Mouse (Mus musculus): ENCODE measurements around the gene Prkch. TPM values are rescaled to one million over a fixed set of nuclear protein-coding genes. Genes with fewer than 3 reads are reported as not detected.

The Prkch gene
- total and polyA plus RNA-seq, 2 experiments from 2014 or later, result 10.4 to 16.7 TPM

GRCm38 (mm10) chr12:73609676-73610545 is 25.3 kb downstream of the Prkch start:
- H3K9ac ChIP-seq, result no peak overlapping the region
- no peak for DNase-seq
- H3K27me3 ChIP-seq (ENCODE audit: insufficient read depth, low read length), result no peaks in the 10 kb centered on the region
- no peaks in the 10 kb centered on the region for H3K9me3 ChIP-seq (ENCODE audit: low read length)
- ATAC-seq, result no peak
- no peak overlapping the region for H3K4me3 ChIP-seq (ENCODE audit: low read depth, low read length)
- H3K4me2 ChIP-seq (ENCODE audit: low read depth), result no peak overlapping the region
- no peak for TF ChIP-seq CTCF (IDR thresholded peaks at IDR 0.05; ENCODE audit: low read depth)
- WGBS, result 82% methylated on average over 18 of the region's 18 CpGs
- no peaks in the 10 kb centered on the region for H3K36me3 ChIP-seq (ENCODE audit: insufficient read depth)
- no peak overlapping the region for H3K27ac ChIP-seq (ENCODE audit: low read depth, low read length)
- H3K4me1 ChIP-seq (ENCODE audit: insufficient read depth), result no peaks in the 10 kb centered on the region

- Histone ChIP-seq H3K27ac (ENCODE audit: low read depth, low read length) (no peak overlapping the region), H3K4me2 (ENCODE audit: low read depth) (no peak overlapping the region)
- 76% methylated on average over 8 of the region's 8 CpGs for WGBS
Measured at GRCm38 (mm10) chr12:73610831-73611370, 26.3 kb downstream of the Prkch start.

GRCm38 (mm10) chr12:73611741-73612140 is 27.1 kb downstream of the Prkch start:
- DNase-seq (no peak), ATAC-seq (no peak)
- no peak overlapping the region for H3K9ac ChIP-seq
- TF ChIP-seq CTCF (IDR thresholded peaks at IDR 0.05; ENCODE audit: low read depth), result no peak
- H3K27ac ChIP-seq (ENCODE audit: low read depth, low read length), result no peak overlapping the region
- no peaks in the 10 kb centered on the region for H3K27me3 ChIP-seq (ENCODE audit: insufficient read depth, low read length)
- H3K36me3 ChIP-seq (ENCODE audit: insufficient read depth), result no peaks in the 10 kb centered on the region
- no peak overlapping the region for H3K4me2 ChIP-seq (ENCODE audit: low read depth)
- H3K4me1 ChIP-seq (ENCODE audit: insufficient read depth), result no peaks in the 10 kb centered on the region
- no peaks in the 10 kb centered on the region for H3K9me3 ChIP-seq (ENCODE audit: low read length)
- WGBS, result 80% methylated on average over 3 of the region's 3 CpGs
- H3K4me3 ChIP-seq (ENCODE audit: low read depth, low read length), result no peak overlapping the region

More at GRCm38 (mm10) chr12:73610831-73611370, 26.3 kb downstream of the Prkch start:
- Histone ChIP-seq H3K4me1 (ENCODE audit: insufficient read depth) (no peaks in the 10 kb centered on the region), H3K4me3 (ENCODE audit: low read depth, low read length) (no peak overlapping the region), H3K9me3 (ENCODE audit: low read length) (no peaks in the 10 kb centered on the region), H3K9ac (no peak overlapping the region), H3K36me3 (ENCODE audit: insufficient read depth) (no peaks in the 10 kb centered on the region), H3K27me3 (ENCODE audit: insufficient read depth, low read length) (no peaks in the 10 kb centered on the region)
- no peak for TF ChIP-seq CTCF (IDR thresholded peaks at IDR 0.05; ENCODE audit: low read depth)
- DNase-seq (no peak), ATAC-seq (no peak)

DNA sequence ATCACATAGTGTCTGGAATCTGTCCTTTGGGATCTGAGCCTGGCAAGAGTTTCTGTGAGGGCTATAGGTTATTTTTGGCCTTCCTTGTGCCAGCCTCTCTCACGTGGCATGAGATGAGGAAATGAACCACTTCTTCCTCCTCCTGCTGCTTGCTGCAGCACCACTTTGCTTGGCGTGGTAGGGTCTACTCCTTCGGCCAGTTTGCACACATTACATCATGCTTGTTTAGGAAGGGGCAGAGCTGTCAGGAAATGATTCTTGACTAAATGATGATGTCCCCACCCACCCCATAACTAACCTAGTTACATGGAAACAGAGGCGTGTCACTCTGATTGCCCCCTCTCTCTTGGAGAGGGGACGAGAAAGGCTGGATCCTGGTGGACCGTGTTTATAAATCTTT is 28.6 kb downstream of the Prkch start:
- ATAC-seq (no peak), DNase-seq (no peak)
- Histone ChIP-seq H3K36me3 (ENCODE audit: insufficient read depth) (no peaks in the 10 kb centered on the region), H3K9me3 (ENCODE audit: low read length) (no peaks in the 10 kb centered on the region), H3K9ac (no peak overlapping the region), H3K4me1 (ENCODE audit: insufficient read depth) (no peaks in the 10 kb centered on the region), H3K27ac (ENCODE audit: low read depth, low read length) (no peak overlapping the region), H3K4me3 (ENCODE audit: low read depth, low read length) (no peak overlapping the region), H3K27me3 (ENCODE audit: insufficient read depth, low read length) (no peaks in the 10 kb centered on the region), H3K4me2 (ENCODE audit: low read depth) (no peak overlapping the region)
- 82% methylated on average over 6 of the region's 6 CpGs for WGBS
- TF ChIP-seq CTCF (IDR thresholded peaks at IDR 0.05; ENCODE audit: low read depth), result no peak

DNA sequence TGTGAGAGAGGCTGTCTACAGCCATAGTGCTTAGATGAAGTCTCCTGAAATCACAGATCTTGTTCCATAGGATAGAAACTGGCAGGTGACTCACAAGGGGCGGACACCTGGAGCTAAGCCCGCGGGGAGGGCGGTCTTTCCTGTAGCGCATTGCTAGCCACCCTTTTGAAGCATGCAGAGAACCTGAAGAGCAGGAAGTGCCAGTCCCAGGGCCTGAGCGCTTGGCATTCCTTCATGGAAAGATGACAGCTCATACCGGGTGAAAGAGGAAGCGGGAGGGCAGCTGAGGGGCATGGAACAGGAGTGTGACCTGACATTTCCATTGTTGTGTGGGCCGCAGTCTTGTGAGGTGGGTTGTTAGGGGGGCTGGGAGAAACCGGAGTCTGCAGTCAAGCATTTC is 33.1 kb downstream of the Prkch start:
- DNase-seq (no peak), ATAC-seq (no peak)
- Histone ChIP-seq H3K27me3 (ENCODE audit: insufficient read depth, low read length) (no peaks in the 10 kb centered on the region), H3K4me2 (ENCODE audit: low read depth) (no peak overlapping the region), H3K27ac (ENCODE audit: low read depth, low read length) (no peak overlapping the region), H3K4me1 (ENCODE audit: insufficient read depth) (no peaks in the 10 kb centered on the region), H3K36me3 (ENCODE audit: insufficient read depth) (no peaks in the 10 kb centered on the region), H3K9me3 (ENCODE audit: low read length) (no peaks in the 10 kb centered on the region), H3K9ac (no peak overlapping the region), H3K4me3 (ENCODE audit: low read depth, low read length) (no peak overlapping the region)
- 65% methylated on average over 10 of the region's 10 CpGs for WGBS
- no peak for TF ChIP-seq CTCF (IDR thresholded peaks at IDR 0.05; ENCODE audit: low read depth)

- H3K9me3 ChIP-seq (ENCODE audit: low read length), result no peaks in the 10 kb centered on the region
- H3K27ac ChIP-seq (ENCODE audit: low read depth, low read length), result no peak overlapping the region
Measured at GRCm38 (mm10) chr12:73625277-73626032, 40.9 kb downstream of the Prkch start.

DNA sequence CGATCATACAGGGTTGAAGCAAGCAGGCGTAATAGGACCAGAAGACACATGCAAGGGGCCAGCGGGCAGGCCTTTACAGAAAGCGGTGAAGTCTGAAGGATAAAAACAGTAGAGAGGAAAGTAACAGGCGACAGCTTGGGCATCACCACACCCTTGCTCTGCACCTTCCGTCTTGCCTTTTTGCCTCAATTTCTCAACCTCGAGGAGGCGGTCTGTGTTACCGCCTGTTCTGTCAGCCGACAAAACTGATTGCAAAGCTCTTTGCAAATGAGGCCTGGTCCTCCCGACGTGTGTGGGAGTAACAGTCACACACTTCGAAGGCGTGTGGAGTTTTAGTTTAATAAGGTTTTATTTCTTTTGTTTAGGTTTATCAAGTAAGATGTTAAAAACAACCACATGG is 43.3 kb downstream of the Prkch start:
- H3K9me3 ChIP-seq (ENCODE audit: low read length), result no peaks in the 10 kb centered on the region
- DNase-seq (no peak), ATAC-seq (no peak)
- no peaks in the 10 kb centered on the region for H3K4me1 ChIP-seq (ENCODE audit: insufficient read depth)
- WGBS, result 87% methylated on average over 14 of the region's 14 CpGs
- H3K4me3 ChIP-seq (ENCODE audit: low read depth, low read length), result no peak overlapping the region
- H3K27me3 ChIP-seq (ENCODE audit: insufficient read depth, low read length), result no peaks in the 10 kb centered on the region
- H3K27ac ChIP-seq (ENCODE audit: low read depth, low read length), result no peak overlapping the region
- H3K4me2 ChIP-seq (ENCODE audit: low read depth), result no peak overlapping the region
- H3K9ac ChIP-seq, result no peak overlapping the region
- H3K36me3 ChIP-seq (ENCODE audit: insufficient read depth), result no peaks in the 10 kb centered on the region
- TF ChIP-seq CTCF (IDR thresholded peaks at IDR 0.05; ENCODE audit: low read depth), result no peak

More at GRCm38 (mm10) chr12:73625277-73626032, 40.9 kb downstream of the Prkch start:
- Histone ChIP-seq H3K4me1 (ENCODE audit: insufficient read depth) (no peaks in the 10 kb centered on the region), H3K27me3 (ENCODE audit: insufficient read depth, low read length) (no peaks in the 10 kb centered on the region), H3K4me2 (ENCODE audit: low read depth) (no peak overlapping the region), H3K9ac (no peak overlapping the region), H3K4me3 (ENCODE audit: low read depth, low read length) (no peak overlapping the region), H3K36me3 (ENCODE audit: insufficient read depth) (no peaks in the 10 kb centered on the region)
- ATAC-seq, result no peak
- TF ChIP-seq CTCF (IDR thresholded peaks at IDR 0.05; ENCODE audit: low read depth), result no peak
- 88% methylated on average over 6 of the region's 6 CpGs for whole genome bisulfite sequencing
- DNase-seq, result no peak
